Mouse (Mus musculus) limb, embryonic 15.5 days (tissue): ENCODE data around the gene Il1rl2. TPM values are rescaled to one million over a fixed set of nuclear protein-coding genes. Genes with fewer than 3 reads are reported as not detected.
"Not testable (repeated sequence)": the region's sequence is repeated elsewhere in the genome, so short reads cannot be mapped to it uniquely, and the experiment has no call there.

ENCODE experiments used
- ATAC-seq: fragments of 200-750 bp; cut with Nextera tagmentation; 2 replicates; pipeline ENCODE4 v1.8.0; 2017; ENCODE audit warnings: low read depth, moderate TSS enrichment; ENCODE audit not compliant: insufficient number of reproducible peaks, low FRiP score, low TSS enrichment
- H3K27ac ChIP-seq: fragments of 300-500 bp; sonication (generic); 2 replicates; pipeline ENCODE4 v1.5.1; 2015; ENCODE audit warnings: moderate library complexity, mild to moderate bottlenecking, inconsistent platforms
- H3K27me3 ChIP-seq: fragments of 300-500 bp; sonication (generic); 2 replicates; pipeline ENCODE4 v1.6.1; 2015; ENCODE audit warnings: inconsistent platforms
- H3K36me3 ChIP-seq: fragments of 300-500 bp; sonication (generic); 2 replicates; pipeline ENCODE4 v1.6.1; 2015; ENCODE audit warnings: inconsistent platforms
- H3K4me1 ChIP-seq: fragments of 300-500 bp; sonication (generic); 2 replicates; pipeline ENCODE4 v1.6.1; 2015; ENCODE audit warnings: inconsistent platforms
- H3K4me2 ChIP-seq: fragments of 300-500 bp; sonication (generic); 2 replicates; pipeline ENCODE4 v1.6.1; 2015; ENCODE audit warnings: mild to moderate bottlenecking, inconsistent platforms
- H3K4me3 ChIP-seq: fragments of 300-500 bp; sonication (generic); 2 replicates; pipeline ENCODE4 v1.5.1; 2015; ENCODE audit warnings: mild to moderate bottlenecking, inconsistent platforms
- H3K9ac ChIP-seq: fragments of 300-500 bp; sonication (generic); 2 replicates; pipeline ENCODE4 v1.6.1; 2015; ENCODE audit warnings: inconsistent platforms
- H3K9me3 ChIP-seq: fragments of 300-500 bp; sonication (generic); 2 replicates; pipeline ENCODE4 v1.6.1; 2016; ENCODE audit warnings: inconsistent platforms
- WGBS: fragments of 180-500 bp; shearing (Covaris S2); methylation state at CpG from one replicate; pipeline ENCODE4 v1.1.7; 2015; 5-methylcytosine and 5-hydroxymethylcytosine counted together
- polyA plus RNA-seq: library from polyadenylated mRNA; unstranded; fragments of >200 nt; fragmentation: Nextera tagmentation; extraction: Ambion mirVana; gene quantifications from 2 replicates; pipeline ENCODE4 v1.2.1, GENCODE M21; 2015

Il1rl2 gene
- polyA plus RNA-seq, 1 experiment from 2014 or later: 9.7 TPM

- no peaks in the 10 kb centered on the region for H3K36me3 ChIP-seq
- no peaks in the 10 kb centered on the region for H3K27me3 ChIP-seq
- H3K9me3 ChIP-seq: no peaks in the 10 kb centered on the region
- no peak overlapping the region for H3K27ac ChIP-seq
- no peak overlapping the region for H3K9ac ChIP-seq
- no peak overlapping the region for H3K4me2 ChIP-seq
- 80% methylated on average over 2 of the region's 2 CpGs for WGBS
- no peaks in the 10 kb centered on the region for H3K4me1 ChIP-seq
- H3K4me3 ChIP-seq: no peak overlapping the region
- no peak for ATAC-seq
Observed at GRCm38 (mm10) chr1:40298053-40298452, 26.4 kb upstream of the Il1rl2 start.

- 65% methylated on average over 7 of the region's 7 CpGs for WGBS
- Histone ChIP-seq H3K4me1 (no peaks in the 10 kb centered on the region), H3K9me3 (no peaks in the 10 kb centered on the region), H3K36me3 (no peaks in the 10 kb centered on the region), H3K27ac (no peak overlapping the region), H3K9ac (no peak overlapping the region), H3K27me3 (no peaks in the 10 kb centered on the region), H3K4me2 (no peak overlapping the region), H3K4me3 (no peak overlapping the region)
- no peak for ATAC-seq
Observed at GRCm38 (mm10) chr1:40303179-40303866, 21.1 kb upstream of the Il1rl2 start.

DNA sequence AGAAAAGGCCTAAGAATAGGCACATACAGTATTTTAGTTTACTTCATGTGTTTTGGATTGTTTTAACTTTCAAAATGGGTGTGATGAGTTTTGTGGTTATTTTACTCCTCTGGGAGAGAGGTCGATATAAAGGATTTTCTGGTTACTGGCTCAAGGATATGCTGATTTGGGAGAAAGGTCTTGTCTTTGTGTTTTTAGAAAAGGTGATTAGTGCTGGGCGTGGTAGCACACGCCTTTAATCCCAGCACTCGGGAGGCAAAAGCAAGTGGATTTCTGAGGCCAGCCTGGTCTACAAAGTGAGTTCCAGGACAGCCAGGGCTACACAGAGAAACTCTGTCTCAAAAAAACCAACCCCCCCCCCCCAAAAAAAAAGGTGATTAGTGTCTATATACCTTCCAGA, 20.1 kb upstream of the Il1rl2 start:
- not testable (repeated sequence) for H3K4me1 ChIP-seq, H3K4me2 ChIP-seq, H3K27ac ChIP-seq, H3K9me3 ChIP-seq, H3K4me3 ChIP-seq, H3K9ac ChIP-seq, ATAC-seq, H3K27me3 ChIP-seq, H3K36me3 ChIP-seq
- 75% methylated on average over 4 of the region's 4 CpGs for WGBS

- no peaks in the 10 kb centered on the region for H3K4me1 ChIP-seq
- no peak for ATAC-seq
- no peak overlapping the region for H3K27ac ChIP-seq
- no peaks in the 10 kb centered on the region for H3K9me3 ChIP-seq
- no peak overlapping the region for H3K4me2 ChIP-seq
- H3K27me3 ChIP-seq: no peaks in the 10 kb centered on the region
- H3K36me3 ChIP-seq: no peaks in the 10 kb centered on the region
- H3K9ac ChIP-seq: no peak overlapping the region
- no peak overlapping the region for H3K4me3 ChIP-seq
- WGBS: 84% methylated on average over 2 of the region's 2 CpGs
Observed at GRCm38 (mm10) chr1:40306111-40306510, 18.3 kb upstream of the Il1rl2 start.

DNA sequence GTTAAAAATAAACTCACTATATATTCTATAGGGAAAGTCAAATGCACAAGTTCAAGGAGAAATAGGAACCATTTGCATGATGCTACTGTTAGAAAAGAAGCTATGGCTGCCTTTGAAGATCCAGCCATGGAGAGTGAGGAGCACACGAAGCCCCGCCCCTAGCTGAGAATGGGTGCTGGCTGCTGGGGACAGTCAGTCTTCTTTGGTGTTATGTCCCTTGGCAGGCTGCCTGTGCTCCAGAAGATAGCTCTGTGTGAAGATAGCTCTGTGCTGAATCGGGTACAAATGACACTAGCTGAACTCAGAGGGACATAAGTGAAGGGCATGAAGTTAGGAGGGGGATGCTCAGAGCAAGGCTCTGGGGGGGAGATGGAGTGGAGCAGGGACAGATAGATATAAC, 13.3 kb upstream of the Il1rl2 start:
- Histone ChIP-seq H3K36me3 (0 out of 2 replicates have a peak, but pooled peaks cover 3% of the 10 kb centered on the region), H3K27me3 (no peaks in the 10 kb centered on the region), H3K9me3 (no peaks in the 10 kb centered on the region), H3K4me2 (no peak overlapping the region), H3K4me1 (no peaks in the 10 kb centered on the region), H3K9ac (no peak overlapping the region), H3K27ac (no peak overlapping the region), H3K4me3 (no peak overlapping the region)
- ATAC-seq: no peak
- WGBS: 97% methylated on average over 3 of the region's 3 CpGs

DNA sequence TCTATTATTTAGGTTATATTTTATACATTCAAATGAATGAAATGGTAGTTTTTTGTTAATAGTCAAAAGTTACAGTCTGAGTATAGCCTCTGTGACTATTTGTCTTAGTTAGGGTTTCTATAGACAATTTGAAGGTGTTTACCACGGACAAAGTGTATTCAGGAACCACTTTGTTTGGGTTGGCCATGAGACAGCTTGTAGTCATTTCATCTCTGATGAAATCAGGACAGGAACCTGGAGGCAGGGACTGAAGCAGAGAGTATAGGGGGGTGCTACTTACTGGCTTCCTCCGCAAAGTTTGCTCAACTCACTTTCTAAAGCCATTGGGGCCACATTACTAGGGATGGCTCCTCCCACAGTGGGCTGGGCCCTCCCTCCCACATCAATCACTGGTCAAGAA, 12.8 kb upstream of the Il1rl2 start:
- Histone ChIP-seq H3K4me2 (no peak overlapping the region), H3K9me3 (no peaks in the 10 kb centered on the region), H3K9ac (no peak overlapping the region), H3K4me1 (no peaks in the 10 kb centered on the region), H3K4me3 (no peak overlapping the region), H3K27me3 (no peaks in the 10 kb centered on the region), H3K36me3 (0 out of 2 replicates have a peak, but pooled peaks cover 3% of the 10 kb centered on the region), H3K27ac (no peak overlapping the region)
- WGBS: 85% methylated on average over 2 of the region's 2 CpGs
- no peak for ATAC-seq

DNA sequence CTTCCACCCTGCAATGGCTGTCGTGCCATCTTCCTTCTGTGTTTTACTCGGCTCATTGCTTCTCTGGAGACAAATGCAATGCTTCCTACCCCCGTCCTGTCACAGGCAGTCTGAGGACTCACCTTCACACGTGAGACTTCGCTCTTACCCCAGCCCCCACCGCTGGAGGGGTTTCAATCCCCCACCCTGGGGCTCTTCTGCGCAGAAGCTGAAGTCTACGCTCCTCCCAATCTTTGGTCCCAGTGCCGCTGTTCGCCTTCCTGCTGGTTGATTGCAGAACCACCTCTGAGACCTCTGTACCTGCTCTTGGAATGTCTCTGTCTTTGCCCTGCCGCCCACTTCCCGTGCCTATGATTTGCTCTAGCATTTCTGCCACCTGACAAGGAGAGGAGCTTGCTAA, 10.4 kb upstream of the Il1rl2 start:
- ATAC-seq: no peak
- H3K4me2 ChIP-seq: no peak overlapping the region
- H3K9ac ChIP-seq: no peak overlapping the region
- H3K27ac ChIP-seq: no peak overlapping the region
- H3K4me3 ChIP-seq: no peak overlapping the region
- WGBS: 73% methylated on average over 12 of the region's 12 CpGs
- no peaks in the 10 kb centered on the region for H3K27me3 ChIP-seq
- 0 out of 2 replicates have a peak, but pooled peaks cover 3% of the 10 kb centered on the region for H3K36me3 ChIP-seq
- H3K9me3 ChIP-seq: no peaks in the 10 kb centered on the region
- H3K4me1 ChIP-seq: no peaks in the 10 kb centered on the region

GRCm38 (mm10) chr1:40317657-40318056, 6.8 kb upstream of the Il1rl2 start:
- H3K9me3 ChIP-seq: no peaks in the 10 kb centered on the region
- no peak for ATAC-seq
- no peak overlapping the region for H3K4me3 ChIP-seq
- 0 out of 2 replicates have a peak, but pooled peaks cover 3% of the 10 kb centered on the region for H3K36me3 ChIP-seq
- no peaks in the 10 kb centered on the region for H3K27me3 ChIP-seq
- H3K9ac ChIP-seq: no peak overlapping the region
- 78% methylated on average over 8 of the region's 8 CpGs for WGBS
- no peak overlapping the region for H3K27ac ChIP-seq
- H3K4me1 ChIP-seq: no peaks in the 10 kb centered on the region
- H3K4me2 ChIP-seq: no peak overlapping the region

DNA sequence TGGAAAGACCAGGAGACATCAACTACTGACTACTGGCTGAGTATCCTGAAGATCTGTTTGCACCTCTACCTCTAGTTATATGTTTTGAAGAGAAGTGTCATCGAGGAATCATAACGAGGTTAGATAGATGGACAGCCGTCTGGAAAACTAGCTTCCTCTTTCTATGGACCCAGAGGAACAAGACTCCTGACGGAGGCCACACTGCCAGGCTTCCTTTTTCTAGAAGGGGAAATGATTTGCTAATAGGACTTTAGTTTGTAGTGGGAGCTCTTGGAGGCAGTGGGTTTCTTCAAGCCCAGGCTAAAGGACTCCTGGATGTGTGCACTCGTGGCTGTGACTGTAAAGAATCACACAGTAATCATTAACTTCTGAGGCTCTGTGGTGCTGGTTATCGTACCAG, 2.6 kb upstream of the Il1rl2 start:
- no peak overlapping the region for H3K9ac ChIP-seq
- H3K9me3 ChIP-seq: no peaks in the 10 kb centered on the region
- no peak for ATAC-seq
- no peak overlapping the region for H3K4me2 ChIP-seq
- no peaks in the 10 kb centered on the region for H3K36me3 ChIP-seq
- peaks cover 11% of the 10 kb centered on the region for H3K27me3 ChIP-seq
- no peak overlapping the region for H3K27ac ChIP-seq
- no peak overlapping the region for H3K4me3 ChIP-seq
- WGBS: 79% methylated on average over 6 of the region's 6 CpGs
- H3K4me1 ChIP-seq: peaks cover 23% of the 10 kb centered on the region

- Histone ChIP-seq H3K4me2 (no peak overlapping the region), H3K27me3 (peaks cover 12% of the 10 kb centered on the region), H3K9me3 (no peaks in the 10 kb centered on the region), H3K9ac (no peak overlapping the region), H3K36me3 (no peaks in the 10 kb centered on the region), H3K27ac (no peak overlapping the region), H3K4me3 (no peak overlapping the region), H3K4me1 (peaks cover 23% of the 10 kb centered on the region)
- ATAC-seq: no peak
- 82% methylated on average over 3 of the region's 3 CpGs for WGBS
Observed at GRCm38 (mm10) chr1:40322543-40322942, 1.9 kb upstream of the Il1rl2 start.

DNA sequence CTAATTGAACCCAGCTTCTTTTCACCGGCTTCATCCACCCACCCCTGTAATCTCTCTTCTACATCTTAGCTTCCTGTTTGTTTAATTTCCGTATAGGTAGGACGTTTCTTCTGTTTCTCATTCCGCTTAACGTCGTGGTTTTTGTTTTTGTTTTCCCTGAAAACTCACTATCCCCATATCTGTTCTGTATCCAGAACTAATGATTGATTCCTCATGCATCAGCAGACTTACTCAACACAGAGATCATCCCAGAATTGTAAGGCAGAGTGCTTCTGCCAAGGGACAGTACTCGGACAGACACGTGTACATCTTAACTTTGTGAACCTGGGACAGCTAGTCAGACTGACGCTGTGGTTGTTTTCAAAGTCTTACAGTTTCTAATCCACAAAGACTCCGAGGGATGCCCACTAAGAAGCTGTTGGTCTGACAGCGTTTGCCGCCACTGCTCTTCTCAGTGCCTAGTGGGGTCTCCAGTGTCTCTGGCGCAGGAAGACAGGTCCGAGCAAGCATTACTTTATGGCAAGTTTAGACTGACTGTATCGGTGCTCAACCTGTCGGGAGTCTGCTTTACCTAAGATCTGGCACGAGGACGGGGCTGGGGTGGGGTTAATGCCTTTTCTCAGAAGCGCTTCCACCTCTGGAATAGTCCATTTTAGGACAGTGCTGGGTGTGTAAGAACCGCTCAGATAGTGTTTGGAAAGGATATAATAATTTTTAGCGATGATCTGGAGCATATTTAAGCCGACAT, 719 bp downstream of the Il1rl2 start:
- Histone ChIP-seq H3K4me1 (peaks cover 23% of the 10 kb centered on the region), H3K27ac (peak overlapping the region; percentile 43; the same call in 1 of the 2 replicates), H3K36me3 (no peaks in the 10 kb centered on the region), H3K4me3 (peak overlapping the region; percentile 46), H3K9me3 (no peaks in the 10 kb centered on the region), H3K4me2 (peak overlapping the region; percentile 82), H3K9ac (peak overlapping the region; percentile 24), H3K27me3 (peaks cover 12% of the 10 kb centered on the region)
- 4% methylated on average over 22 of the region's 22 CpGs for WGBS
- ATAC-seq: no peak

DNA sequence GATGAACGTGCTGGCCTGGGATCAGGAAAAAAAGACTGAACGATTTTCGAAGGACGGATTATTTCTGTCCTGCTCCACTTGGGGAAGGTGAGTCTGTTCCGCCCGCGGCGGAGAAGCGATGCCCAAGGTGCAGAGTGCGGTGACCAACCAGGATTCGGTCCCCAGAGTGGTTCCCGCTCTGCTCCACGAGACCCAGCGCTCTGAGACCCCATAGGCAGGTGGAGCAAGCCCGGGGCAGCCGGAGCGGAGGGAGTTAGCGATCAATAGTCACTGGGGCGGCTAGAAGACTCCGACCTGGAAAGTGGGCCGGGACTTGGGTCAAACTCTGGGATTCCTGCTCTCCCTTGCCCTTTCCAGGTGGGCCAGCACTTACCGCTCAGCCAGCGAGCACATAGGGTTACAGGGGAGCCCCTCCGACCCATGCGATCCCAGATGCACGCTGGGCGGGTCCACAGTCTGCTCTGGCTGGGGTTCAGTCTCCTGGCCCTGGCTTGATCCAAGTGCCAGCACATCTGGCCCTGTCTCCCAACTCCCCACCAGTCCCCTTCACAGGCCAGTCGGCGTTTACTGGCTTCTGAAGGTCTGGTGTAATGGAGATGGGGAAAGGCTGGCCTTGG, 1.4 kb downstream of the Il1rl2 start:
- H3K9ac ChIP-seq: peak overlapping the region; percentile 24
- H3K4me1 ChIP-seq: peaks cover 23% of the 10 kb centered on the region
- H3K4me2 ChIP-seq: peak overlapping the region; percentile 82
- H3K36me3 ChIP-seq: no peaks in the 10 kb centered on the region
- peak overlapping the region; percentile 46 for H3K4me3 ChIP-seq
- no peak overlapping the region for H3K27ac ChIP-seq
- 0 out of 2 replicates have a peak, but pooled peaks have one; percentile 19 for ATAC-seq
- WGBS: 3% methylated on average over 29 of the region's 29 CpGs
- no peaks in the 10 kb centered on the region for H3K9me3 ChIP-seq
- H3K27me3 ChIP-seq: peaks cover 12% of the 10 kb centered on the region
